Mouse (Mus musculus): ENCODE measurements around the gene Gm3106. TPM values are rescaled to one million over a fixed set of nuclear protein-coding genes. Genes with fewer than 3 reads are reported as not detected.
"Not testable (repeated sequence)": the region's sequence is repeated elsewhere in the genome, so short reads cannot be mapped to it uniquely, and the experiment has no call there.

Gm3106 gene
- polyA plus RNA-seq (2012; rRNA removed) = not detected in 2 replicates

- DNase-seq (ENCODE audit: extremely low spot score in 1 of 2, low spot score in 1 of 2) = not testable (repeated sequence)
Measured at GRCm38 (mm10) chr5:94217705-94218104, at the start of gene Gm3106. Gene Gm3106 (plus strand): TSS chr5:94218005.

Other genes starting within 250 kb of the Gm3106 start
- gene BC061212, start 147.5 kb upstream of the Gm3106 start, polyA plus RNA-seq (2012; rRNA removed) = not detected in 2 replicates
- gene Gm6351, start 141.6 kb upstream of the Gm3106 start, polyA plus RNA-seq (2012; rRNA removed) = not detected in 2 replicates
- gene A430089I19Rik, start 88.8 kb downstream of the Gm3106 start, polyA plus RNA-seq (2012; rRNA removed) = not detected in 2 replicates
- gene Gm6502, start 96.4 kb downstream of the Gm3106 start, polyA plus RNA-seq (2012; rRNA removed) = not detected in 2 replicates
- gene AA792892, start 121.7 kb downstream of the Gm3106 start, polyA plus RNA-seq (2012; rRNA removed) = not detected in 2 replicates
- not detected in 2 replicates for gene Gm7682, start 227.8 kb downstream of the Gm3106 start, polyA plus RNA-seq (2012; rRNA removed)

Measured in frontal cortex, adult 2 months (tissue).